Mouse (Mus musculus) CH12.LX (cell line): ENCODE data around the gene Efna1. TPM values are rescaled to one million over a fixed set of nuclear protein-coding genes. Genes with fewer than 3 reads are reported as not detected.
A peak's percentile ranks its signal among the peaks of the same experiment; 100 is the strongest.

Experiments
- DNase-seq: peaks from one replicate; pipeline ENCODE4 v3.0.0-alpha.2; 2013; ENCODE audit errors: extremely low read depth
- H3K27ac ChIP-seq: 2 replicates; pipeline ENCODE4 v1.5.1; 2012; ENCODE audit warnings: low read depth, mild to moderate bottlenecking, control low read depth, moderate library complexity; ENCODE audit not compliant: insufficient read depth
- H3K27me3 ChIP-seq: replicated peaks from 2 replicates; pipeline ENCODE3; 2012; ENCODE audit warnings: inconsistent platforms
- H3K36me3 ChIP-seq, 2 experiments: replicated peaks in 1 of 2; 2 replicates each; pipeline versions ENCODE3 to v1.6.1; 2012; ENCODE audit warnings: inconsistent platforms in 1 of 2, low read length in 1 of 2, mild to moderate bottlenecking in 1 of 2, mixed read lengths in 1 of 2, moderate library complexity in 1 of 2; ENCODE audit not compliant: control insufficient read depth in 1 of 2, insufficient read depth in 1 of 2
- H3K4me1 ChIP-seq, 2 experiments: 2 replicates each; pipeline ENCODE4 v1.6.1; 2012; ENCODE audit warnings: inconsistent platforms in 1 of 2, moderate library complexity in 1 of 2; ENCODE audit not compliant: insufficient read depth in 2 of 2, control insufficient read depth in 1 of 2
- H3K4me2 ChIP-seq: 2 replicates; pipeline ENCODE4 v1.6.1; 2012; ENCODE audit warnings: low read depth, mild to moderate bottlenecking, control low read depth; ENCODE audit not compliant: poor library complexity, insufficient read depth, severe bottlenecking
- H3K4me3 ChIP-seq, 3 experiments: fragments of 150-350 bp in 1 of 3; sonication (generic) in 1 of 3; replicated peaks in 1 of 3; 2 replicates each; pipeline versions ENCODE3 to v1.5.1; 2011 to 2012; ENCODE audit warnings: low read depth in 2 of 3, low read length in 2 of 3, mild to moderate bottlenecking in 2 of 3, moderate library complexity in 2 of 3, control low read depth in 1 of 3, improper control_type of control experiment in 1 of 3, inconsistent platforms in 1 of 3, mixed read lengths in 1 of 3; ENCODE audit not compliant: poor library complexity in 1 of 3
- H3K79me2 ChIP-seq: replicated peaks from 2 replicates; pipeline ENCODE4 v1.6.1; 2012; ENCODE audit warnings: mild to moderate bottlenecking, moderate library complexity; ENCODE audit not compliant: control insufficient read depth, poor library complexity, insufficient read depth, severe bottlenecking; ENCODE audit errors: extremely low read depth
- H3K9ac ChIP-seq: 2 replicates; pipeline ENCODE4 v1.6.1; 2012; ENCODE audit warnings: low read depth, mild to moderate bottlenecking, control low read depth, moderate library complexity; ENCODE audit not compliant: insufficient read depth
- H3K9me3 ChIP-seq: replicated peaks from 2 replicates; pipeline ENCODE3; 2012; ENCODE audit warnings: low read length, inconsistent platforms, mixed read lengths
- BHLHE40 ChIP-seq: IDR thresholded peaks from 2 replicates; pipeline ENCODE4 v1.6.1; 2011; ENCODE audit warnings: mild to moderate bottlenecking, low read depth, low read length, improper control_type of control experiment
- CHD1 ChIP-seq: IDR thresholded peaks from 2 replicates; pipeline ENCODE4 v1.6.1; 2012; ENCODE audit warnings: low read depth, low read length, improper control_type of control experiment, inconsistent platforms
- CHD2 ChIP-seq: IDR thresholded peaks from 2 replicates; pipeline ENCODE4 v1.6.1; 2011; ENCODE audit warnings: low read length, improper control_type of control experiment
- E2F4 ChIP-seq: IDR thresholded peaks from 2 replicates; pipeline ENCODE4 v1.6.1; 2011; ENCODE audit warnings: low read depth, low read length, improper control_type of control experiment; ENCODE audit not compliant: insufficient replicate concordance
- ETS1 ChIP-seq: conservative IDR thresholded peaks from 2 replicates; pipeline ENCODE4 v1.6.1; 2012; ENCODE audit warnings: low read depth, mild to moderate bottlenecking, inconsistent platforms, low read length, improper control_type of control experiment, moderate library complexity
- GABPA ChIP-seq: IDR thresholded peaks from 2 replicates; pipeline ENCODE4 v1.6.1; 2012; ENCODE audit warnings: low read depth, low read length, improper control_type of control experiment, inconsistent platforms; ENCODE audit not compliant: insufficient replicate concordance
- HCFC1 ChIP-seq: IDR thresholded peaks from 2 replicates; pipeline ENCODE4 v1.6.1; 2012; ENCODE audit warnings: low read depth, mild to moderate bottlenecking, inconsistent platforms, low read length, improper control_type of control experiment
- JUND ChIP-seq: conservative IDR thresholded peaks from 2 replicates; pipeline ENCODE4 v1.6.1; 2011; ENCODE audit warnings: low read depth, low read length, improper control_type of control experiment
- KAT2A ChIP-seq: IDR thresholded peaks from 2 replicates; pipeline ENCODE4 v1.6.1; 2012; ENCODE audit warnings: low read length, improper control_type of control experiment, inconsistent platforms; ENCODE audit not compliant: insufficient replicate concordance
- MAX ChIP-seq: IDR thresholded peaks from 2 replicates; pipeline ENCODE4 v1.6.1; 2011; ENCODE audit warnings: low read length, improper control_type of control experiment
- MXI1 ChIP-seq: IDR thresholded peaks from 2 replicates; pipeline ENCODE4 v1.6.1; 2011; ENCODE audit warnings: mild to moderate bottlenecking, low read depth, low read length, improper control_type of control experiment
- MYC ChIP-seq: IDR thresholded peaks from 2 replicates; pipeline ENCODE4 v1.6.1; 2011; ENCODE audit warnings: low read depth, mild to moderate bottlenecking, improper control_type of control experiment, low read length
- NELFE ChIP-seq: IDR thresholded peaks from 2 replicates; pipeline ENCODE4 v1.6.1; 2011; ENCODE audit warnings: low read depth, low read length, improper control_type of control experiment
- POLR2AphosphoS2 ChIP-seq: IDR thresholded peaks from 2 replicates; pipeline ENCODE4 v1.6.1; 2011; ENCODE audit warnings: low read depth, low read length, improper control_type of control experiment
- RAD21 ChIP-seq: IDR thresholded peaks from 2 replicates; pipeline ENCODE4 v1.6.1; 2011; ENCODE audit warnings: low read depth, mild to moderate bottlenecking, low read length, improper control_type of control experiment, moderate library complexity
- RCOR1 ChIP-seq: conservative IDR thresholded peaks from 2 replicates; pipeline ENCODE4 v1.6.1; 2012; ENCODE audit warnings: low read depth, mild to moderate bottlenecking, inconsistent platforms, low read length, improper control_type of control experiment
- SIN3A ChIP-seq: IDR thresholded peaks from 2 replicates; pipeline ENCODE4 v1.6.1; 2012; ENCODE audit warnings: low read length, improper control_type of control experiment, inconsistent platforms
- USF1 ChIP-seq: IDR thresholded peaks from 2 replicates; pipeline ENCODE4 v1.6.1; 2014; ENCODE audit warnings: low read depth, mild to moderate bottlenecking, inconsistent platforms, low read length, improper control_type of control experiment
- ZKSCAN1 ChIP-seq: IDR thresholded peaks from 2 replicates; pipeline ENCODE4 v1.6.1; 2012; ENCODE audit warnings: low read depth, inconsistent platforms, low read length, improper control_type of control experiment, borderline replicate concordance
- dilution Hi-C: fragments of 300-500 bp; cut with MboI; formaldehyde crosslinking; loops from 2 replicates; pipeline ENCODE4 v1.14.3; 2020; ENCODE audit warnings: low sequenced_read_pairs; ENCODE audit not compliant: extremely low pct_unique_long_range_greater_than_20kb, extremely low pct_ligation_motif_present
- in situ Hi-C: fragments of 300-500 bp; cut with MboI; formaldehyde crosslinking; loops from 3 replicates; pipeline ENCODE4 v1.14.3; 2019; ENCODE audit warnings: low sequenced_read_pairs, low pct_ligation_motif_present, low pct_unique_long_range_greater_than_20kb, mixed read lengths
- polyA plus RNA-seq: library from polyadenylated mRNA; unstranded; fragments of >175 nt; gene quantifications from 2 replicates; pipeline ENCODE4 v1.2.1, GENCODE M21; 2012; ENCODE audit warnings: low read depth; ENCODE audit not compliant: insufficient read length
- total RNA-seq, 2 experiments: library from RNA; depleted of rRNA; stranded (reverse); fragments of 300-350 nt in 1 of 2; fragments of >200 nt in 1 of 2; gene quantifications; 2 replicates each; pipeline ENCODE4 v1.2.3; 2012 to 2014

Efna1 gene
- total and polyA plus RNA-seq, 3 experiments, result 0.70 to 0.93 (median 0.71) TPM

DNA sequence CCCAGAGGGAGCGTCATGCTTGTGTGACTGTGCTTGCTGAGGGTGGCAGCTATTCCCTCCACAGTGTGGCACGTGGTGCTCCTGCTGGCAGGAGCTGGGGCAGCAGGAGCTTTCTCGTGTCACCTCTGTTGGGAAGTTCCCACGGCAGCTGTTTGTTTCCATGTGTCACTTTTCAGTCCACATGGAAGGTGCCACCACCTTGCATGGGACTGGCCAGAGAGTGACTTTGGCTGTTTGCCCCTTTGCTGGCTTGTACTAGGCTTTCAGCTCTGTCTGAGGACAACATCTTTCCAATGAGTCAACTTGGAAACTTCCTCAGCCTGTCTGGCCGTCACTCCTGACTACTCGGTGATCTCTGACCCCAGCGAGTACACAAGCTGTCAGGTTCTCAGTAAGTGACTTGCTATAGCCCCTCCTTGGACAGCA, 7.6 kb upstream of the Efna1 start:
- DNase-seq, result no peak
- Histone ChIP-seq H3K4me3 (no peak overlapping the region), H3K36me3 (no peaks in the 10 kb centered on the region), H3K4me2 (no peak overlapping the region), H3K79me2 (no peaks in the 10 kb centered on the region), H3K27me3 (no peaks in the 10 kb centered on the region), H3K27ac (no peak overlapping the region), H3K4me1 (peaks cover 12 to 35% of the 10 kb centered on the region in 2 experiments), H3K9me3 (no peaks in the 10 kb centered on the region), H3K9ac (no peak overlapping the region)
- in situ Hi-C loops (no loop called here), dilution Hi-C loops (no loop called here)
- TF ChIP-seq MYC (0 out of 2 replicates have a peak, but pooled peaks have one; percentile 31), KAT2A (no peak), BHLHE40 (0 out of 2 replicates have a peak, but pooled peaks have one; percentile 38), ETS1 (no peak), USF1 (no peak), MAX (peak; percentile 56; the same call in 1 of the 2 replicates)

DNA sequence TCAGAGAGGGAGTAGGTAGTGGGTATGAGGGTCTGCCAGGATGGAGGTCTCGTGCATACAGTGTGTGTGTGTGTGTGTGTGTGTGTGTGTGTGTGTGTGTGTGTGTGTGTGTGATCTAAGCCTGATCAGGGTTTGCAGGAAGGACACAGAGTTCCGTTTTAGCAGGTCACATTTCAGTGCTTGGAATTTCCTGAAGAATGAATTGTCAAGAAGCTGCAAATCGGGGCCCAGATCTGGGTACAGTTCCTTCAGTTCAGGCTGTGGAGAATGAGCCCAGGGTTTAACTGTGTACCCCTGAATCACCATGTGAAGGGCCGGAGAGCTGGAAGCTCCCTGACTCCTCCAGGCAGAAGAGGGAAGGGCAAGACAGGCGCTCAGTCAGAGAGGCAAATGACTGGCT, 6.3 kb upstream of the Efna1 start:
- H3K9ac ChIP-seq, result no peak overlapping the region
- H3K27ac ChIP-seq, result no peak overlapping the region
- dilution Hi-C loops (no loop called here), in situ Hi-C loops (no loop called here)
- no peaks in the 10 kb centered on the region for H3K27me3 ChIP-seq
- H3K36me3 ChIP-seq, result no peaks in the 10 kb centered on the region
- no peaks in the 10 kb centered on the region for H3K79me2 ChIP-seq
- TF ChIP-seq MXI1, result no peak
- no peak for TF ChIP-seq ZKSCAN1
- no peak for TF ChIP-seq BHLHE40
- no peak for TF ChIP-seq MYC
- TF ChIP-seq JUND, result no peak
- TF ChIP-seq GABPA, result no peak
- TF ChIP-seq HCFC1, result no peak
- TF ChIP-seq E2F4, result no peak
- TF ChIP-seq SIN3A, result no peak
- TF ChIP-seq RCOR1, result no peak
- no peak for TF ChIP-seq POLR2AphosphoS2
- TF ChIP-seq NELFE, result no peak
- no peak for TF ChIP-seq CHD1
- no peak for TF ChIP-seq CHD2
- no peak for TF ChIP-seq MAX
- TF ChIP-seq RAD21, result no peak
- no peak overlapping the region for H3K4me3 ChIP-seq
- DNase-seq, result no peak
- peaks cover 12 to 37% of the 10 kb centered on the region in 2 experiments for H3K4me1 ChIP-seq
- no peaks in the 10 kb centered on the region for H3K9me3 ChIP-seq
- no peak overlapping the region for H3K4me2 ChIP-seq
